Mouse (Mus musculus) layer of hippocampus, adult 9-10 months (tissue): ENCODE results near the gene Zfp462.

ENCODE experiments used
- DNase-seq: peaks from one replicate; pipeline ENCODE4 v3.0.0; 2022; ENCODE audit warnings: low spot score

Gene Zfp462

DNA sequence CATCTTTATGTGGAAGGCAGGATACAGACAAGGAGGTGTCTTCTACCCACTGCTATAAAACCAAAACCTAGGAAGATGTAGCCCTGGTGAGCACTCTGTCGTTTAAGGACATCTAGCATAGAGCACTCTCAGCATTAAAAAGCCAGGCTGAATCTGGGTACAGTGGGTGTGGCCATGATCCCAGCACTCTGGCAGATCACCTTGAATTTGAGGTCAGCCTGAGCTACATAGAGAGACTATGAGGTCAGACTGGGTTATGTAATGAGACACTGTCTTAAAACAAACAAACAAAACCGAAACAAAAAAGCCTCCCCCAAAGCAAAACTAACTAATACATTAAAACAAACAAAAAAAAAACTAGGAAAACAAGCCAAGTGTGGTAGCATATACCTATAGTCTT lies 176.3 kb downstream of the Zfp462 start:
- no peak for DNase-seq

DNA sequence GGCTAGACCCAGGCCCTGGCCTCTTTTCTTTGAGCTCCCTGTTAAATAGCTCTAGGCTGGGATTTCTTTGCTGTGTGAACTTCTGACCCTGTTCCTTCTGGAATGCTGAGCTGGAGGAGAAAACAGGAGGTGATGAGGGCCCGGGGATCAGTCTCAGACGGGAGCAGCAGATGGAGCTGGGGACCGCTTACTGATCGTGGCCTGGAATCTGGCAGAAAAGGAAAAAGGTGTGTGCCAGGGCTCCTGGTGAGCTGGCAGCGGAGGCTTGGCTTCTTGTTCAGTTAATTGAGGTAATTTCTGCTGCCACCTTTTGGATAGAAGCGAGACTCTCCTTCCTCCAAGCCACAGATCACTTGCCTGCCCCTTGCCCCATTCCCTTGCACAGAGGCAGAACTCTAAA lies 177.1 kb downstream of the Zfp462 start:
- DNase-seq = no peak

DNA sequence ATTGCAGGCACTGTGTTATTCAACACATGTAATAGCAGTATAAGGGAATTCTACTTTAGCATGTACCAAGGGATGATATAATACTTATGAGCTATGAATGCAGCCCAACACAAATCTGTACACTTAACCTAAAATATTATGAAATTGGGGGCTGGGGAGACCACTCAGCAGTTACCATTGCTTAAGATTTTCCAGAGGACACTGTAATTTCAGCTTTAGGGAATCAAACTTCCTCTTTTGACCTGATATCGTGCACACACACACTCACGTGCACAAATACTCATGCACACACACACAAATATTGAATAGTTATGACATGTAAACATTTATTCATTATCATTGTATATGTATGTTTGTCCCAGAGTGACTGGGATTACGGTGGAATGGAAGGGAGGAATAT lies 179.3 kb downstream of the Zfp462 start:
- no peak for DNase-seq

DNA sequence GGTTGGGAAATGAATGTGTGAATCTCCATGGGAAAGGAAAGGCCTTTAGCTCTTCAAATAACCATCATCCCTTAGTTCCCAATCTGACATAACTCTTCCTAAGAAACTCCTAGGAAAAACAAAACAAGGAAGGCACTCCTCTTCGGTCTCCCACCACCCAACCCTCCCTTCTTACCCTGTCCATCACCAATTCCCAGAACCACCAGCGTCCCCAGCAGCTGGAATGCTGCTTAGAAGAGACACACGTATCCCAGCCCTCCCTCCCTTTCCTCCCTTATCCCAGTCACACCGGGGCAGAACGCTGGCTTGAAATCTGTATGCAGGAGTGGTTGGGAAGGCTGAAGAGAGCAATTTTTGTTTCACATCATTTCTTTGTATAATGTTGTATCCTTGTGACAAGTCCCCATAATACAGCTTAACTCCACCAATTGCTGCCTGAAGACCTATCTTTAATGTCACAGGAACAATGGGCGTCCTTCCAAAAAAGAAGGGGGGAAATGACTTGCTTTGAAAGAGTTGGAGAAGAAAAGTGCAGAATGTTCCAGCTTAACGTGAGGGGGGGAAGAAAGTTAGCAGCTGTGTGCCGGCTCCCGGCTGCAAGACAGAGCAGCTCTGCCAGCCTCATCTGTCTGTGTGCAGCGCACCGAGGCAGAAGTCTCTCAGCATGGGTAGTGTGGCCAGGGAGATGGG lies 180.3 kb downstream of the Zfp462 start:
- no peak for DNase-seq

DNA sequence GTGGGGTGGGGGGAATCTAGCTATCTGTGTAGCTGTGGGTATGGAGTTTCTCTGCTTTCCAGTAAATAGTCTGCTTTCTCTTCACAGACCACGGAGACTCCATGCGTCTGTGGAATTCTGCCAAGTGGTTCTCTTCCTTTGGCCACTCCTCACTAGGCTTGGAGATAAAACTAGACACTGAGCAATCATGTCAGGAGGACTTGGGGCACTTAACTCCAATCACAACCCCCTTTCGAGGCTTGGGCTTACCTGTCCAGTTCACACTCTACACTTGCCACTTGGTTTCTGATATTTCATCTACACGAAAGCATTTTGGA lies 180.8 kb downstream of the Zfp462 start:
- no peak for DNase-seq

DNA sequence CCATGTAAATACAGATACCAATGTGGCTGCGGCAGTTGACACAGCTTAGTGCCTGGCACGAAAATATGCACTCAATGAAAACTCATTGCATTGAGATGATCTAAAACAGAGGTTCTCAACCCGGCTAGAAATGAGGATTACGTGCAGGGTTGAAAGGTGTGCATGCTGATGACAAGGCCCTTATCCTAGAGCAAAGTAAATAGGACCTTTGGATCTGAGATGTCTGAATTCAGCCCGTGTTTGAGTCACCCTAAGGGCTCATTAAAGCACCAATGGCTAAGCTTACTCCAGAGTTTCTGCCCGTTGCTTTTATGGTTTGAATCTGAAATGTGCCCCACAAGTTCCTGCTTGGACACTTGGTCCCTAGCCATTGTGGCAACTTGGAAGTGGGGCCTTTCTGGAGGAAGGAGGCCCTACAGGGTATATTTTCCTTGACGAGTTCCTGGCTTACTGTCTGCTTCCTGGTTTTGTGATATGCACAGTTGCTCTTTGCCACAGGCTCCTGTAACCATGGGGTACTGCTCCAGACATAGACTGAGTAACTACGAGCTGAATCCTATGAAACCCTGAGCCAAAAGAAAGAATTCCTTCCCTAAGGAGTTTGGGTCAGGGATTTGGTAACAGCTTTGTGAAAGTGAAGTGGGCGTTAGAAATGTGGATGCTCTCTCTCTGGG lies 182.5 kb downstream of the Zfp462 start:
- no peak for DNase-seq

DNA sequence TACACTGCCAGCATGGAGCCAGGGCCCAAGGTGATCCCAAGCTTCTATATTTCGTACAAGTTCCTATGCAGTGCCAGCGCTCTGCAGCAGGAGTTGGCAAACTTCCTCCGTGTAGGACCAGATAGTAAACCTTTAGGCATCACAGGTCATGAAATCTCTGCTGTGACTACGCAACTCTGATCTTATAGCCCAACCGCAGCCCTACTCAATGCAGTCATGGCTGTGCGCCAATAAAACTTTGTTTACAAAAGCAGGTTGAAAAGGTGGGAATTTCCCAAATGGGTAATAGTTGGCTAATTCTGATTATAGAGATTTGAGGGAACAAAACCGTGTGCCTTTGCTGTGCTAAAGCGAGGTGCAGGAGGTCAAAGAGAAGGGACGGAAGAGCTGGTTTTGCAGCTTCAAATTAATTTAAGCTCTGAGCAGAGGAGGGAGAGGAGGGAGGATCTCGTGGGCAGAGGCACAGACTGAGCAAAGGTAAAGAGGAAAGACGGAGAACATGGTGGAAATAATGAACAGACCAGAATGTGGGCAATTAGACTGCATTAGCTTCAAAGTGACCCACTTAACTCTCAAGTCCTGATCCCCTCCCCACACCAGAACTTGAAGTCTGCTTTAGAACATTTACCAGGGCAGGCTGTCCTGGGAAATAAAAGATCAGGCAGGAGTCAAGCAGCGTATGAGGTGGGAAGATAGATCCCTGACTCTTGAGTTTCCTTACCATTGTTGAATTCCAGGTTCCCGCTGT lies 183.4 kb downstream of the Zfp462 start:
- DNase-seq = no peak
